Mouse (Mus musculus): Measurements from ENCODE around the gene Emsy. TPM values are rescaled to one million over a fixed set of nuclear protein-coding genes. Genes with fewer than 3 reads are reported as not detected.
A peak's percentile ranks its signal among the peaks of the same experiment; 100 is the strongest.

The Emsy gene
- total and polyA plus RNA-seq, 3 experiments = 12.3 to 25.2 (median 14.6) TPM

DNA sequence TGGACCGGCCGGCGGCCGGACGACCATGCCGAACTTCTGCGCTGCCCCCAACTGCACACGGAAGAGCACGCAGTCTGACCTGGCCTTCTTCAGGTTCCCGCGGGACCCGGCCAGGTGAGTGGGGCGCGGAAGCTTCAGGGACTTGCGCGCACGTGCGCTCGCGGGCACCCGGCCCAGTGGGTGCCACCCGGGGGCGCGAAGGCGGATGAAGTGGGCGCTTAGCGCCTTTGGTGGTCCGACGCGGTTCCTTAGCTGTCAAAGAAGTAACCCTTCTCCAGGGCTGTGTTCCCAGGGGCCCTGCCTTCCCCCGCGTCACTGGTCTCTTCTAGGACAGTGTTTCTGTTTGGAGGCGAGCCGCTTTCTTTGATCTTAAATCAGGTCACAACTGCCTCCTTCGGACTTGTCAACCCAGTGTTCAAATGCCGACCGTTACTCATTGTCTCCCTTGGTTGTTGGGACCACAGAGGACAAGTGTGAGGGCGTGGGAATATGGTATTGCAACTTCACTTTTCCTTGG is 46.8 kb upstream of the Emsy start:
- Histone ChIP-seq H3K9me3 (replicated peaks; ENCODE audit: low read length) (no peaks in the 10 kb centered on the region), H3K4me2 (ENCODE audit: insufficient read depth, low read depth, poor library complexity, severe bottlenecking) (peak overlapping the region; percentile 99), H3K36me3 (replicated peaks in 1 of 2; ENCODE audit: control insufficient read depth in 1 of 2, insufficient read depth in 1 of 2, low read length in 1 of 2) (peaks cover 0 to 5% of the 10 kb centered on the region in 2 experiments), H3K9ac (ENCODE audit: insufficient read depth, low read depth) (peak overlapping the region; percentile 72), H3K4me3 (replicated peaks in 1 of 3; ENCODE audit: low read depth in 2 of 3, low read length in 2 of 3, poor library complexity in 1 of 3) (peak overlapping the region; percentile 86 to 97 (median 86)), H3K27ac (ENCODE audit: insufficient read depth, low read depth) (peak overlapping the region; percentile 58), H3K27me3 (replicated peaks) (no peaks in the 10 kb centered on the region), H3K4me1 (ENCODE audit: control insufficient read depth in 1 of 2, insufficient read depth in 2 of 2) (peaks cover 0 to 25% of the 10 kb centered on the region in 2 experiments; a peak in 1 of 4 replicates), H3K79me2 (replicated peaks; ENCODE audit: control insufficient read depth, extremely low read depth, insufficient read depth, poor library complexity, severe bottlenecking) (peaks cover 38% of the 10 kb centered on the region)
- in situ Hi-C loops (cut with MboI; ENCODE audit: low pct_ligation_motif_present, low pct_unique_long_range_greater_than_20kb, low sequenced_read_pairs) = no loop called here
- peak; percentile 34 for DNase-seq (ENCODE audit: extremely low read depth)
- TF ChIP-seq CTCF (conservative IDR thresholded peaks at IDR 0.05 in 1 of 2, IDR thresholded peaks at IDR 0.05 in 1 of 2; ENCODE audit: low read depth in 2 of 2, low read length in 2 of 2) = no peak
- TF ChIP-seq MXI1 (IDR thresholded peaks at IDR 0.05; ENCODE audit: low read depth, low read length) = peak; percentile 73; the same call in 1 of the 2 replicates
- TF ChIP-seq SIN3A (IDR thresholded peaks at IDR 0.05; ENCODE audit: low read length) = 0 out of 2 replicates have a peak, but pooled peaks have one; percentile 46
- TF ChIP-seq E2F4 (IDR thresholded peaks at IDR 0.05; ENCODE audit: insufficient replicate concordance, low read depth, low read length) = no peak
- TF ChIP-seq MAX (IDR thresholded peaks at IDR 0.05; ENCODE audit: low read length) = 0 out of 2 replicates have a peak, but pooled peaks have one; percentile 36
- TF ChIP-seq BHLHE40 (IDR thresholded peaks at IDR 0.05; ENCODE audit: low read depth, low read length) = peak; percentile 88
- dilution Hi-C loops (cut with MboI; ENCODE audit: extremely low pct_ligation_motif_present, extremely low pct_unique_long_range_greater_than_20kb, low sequenced_read_pairs) = no loop called here

DNA sequence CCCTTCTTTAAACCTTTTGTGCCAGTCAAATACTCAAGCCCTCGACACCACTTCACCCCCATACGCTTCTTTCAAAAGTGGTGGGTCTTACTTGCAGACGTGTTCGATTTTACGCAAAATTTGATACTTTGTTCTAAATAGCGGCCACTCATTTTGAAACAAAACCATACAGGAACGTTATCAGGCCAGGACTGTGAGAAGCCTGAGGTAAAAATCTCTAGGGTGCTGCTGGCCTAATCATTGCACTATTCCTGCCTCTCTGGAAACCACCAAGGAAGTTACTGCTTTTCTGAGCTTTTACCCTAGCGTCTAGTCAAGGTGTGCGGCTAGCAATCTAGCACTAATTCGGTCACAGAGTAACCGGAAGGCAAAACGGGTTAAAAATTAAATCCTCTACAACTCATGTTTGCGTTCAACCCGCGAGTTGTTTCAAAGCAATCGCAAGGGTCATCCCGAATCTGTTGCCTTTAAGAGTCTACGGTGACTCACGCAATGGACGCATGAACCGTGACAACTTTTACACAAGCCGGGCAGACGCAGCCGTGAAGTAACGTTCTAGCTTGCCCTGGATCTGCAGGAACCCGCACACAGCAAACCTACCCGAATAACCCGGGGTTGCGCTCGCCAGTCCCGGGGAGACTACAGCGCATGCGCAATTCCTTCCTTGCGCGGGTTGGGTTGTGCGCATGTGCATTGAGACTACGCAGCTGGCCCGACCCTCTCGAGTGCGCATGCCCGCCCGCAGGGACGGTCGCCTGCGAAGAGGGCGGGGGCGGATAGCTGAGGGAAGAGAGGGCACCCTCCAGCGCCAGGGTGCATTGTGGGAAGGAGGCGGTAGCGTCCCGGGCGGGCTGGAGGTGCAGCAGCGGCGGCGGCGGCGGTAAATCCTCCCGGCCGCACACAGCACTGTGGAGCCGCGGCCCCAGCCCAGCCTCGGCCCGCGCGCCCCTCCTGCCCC is 46.0 kb upstream of the Emsy start, which contains the start of gene Thap12:
Thap12 (plus strand) TSS at position 821 of the 958 bp plus-strand sequence.
- H3K36me3 ChIP-seq (replicated peaks in 1 of 2; ENCODE audit: control insufficient read depth in 1 of 2, insufficient read depth in 1 of 2, low read length in 1 of 2) = peaks cover 0 to 5% of the 10 kb centered on the region in 2 experiments
- no peak; the same call in 1 of the 2 replicates for TF ChIP-seq E2F4 (IDR thresholded peaks at IDR 0.05; ENCODE audit: insufficient replicate concordance, low read depth, low read length)
- no peak for TF ChIP-seq ETS1 (conservative IDR thresholded peaks at IDR 0.05; ENCODE audit: low read depth, low read length)
- TF ChIP-seq ZNF384 (IDR thresholded peaks at IDR 0.05; ENCODE audit: low read depth, low read length) = no peak
- peak; percentile 75 for TF ChIP-seq MAZ (IDR thresholded peaks at IDR 0.05; ENCODE audit: low read depth, low read length)
- TF ChIP-seq POLR2A (IDR thresholded peaks at IDR 0.05; ENCODE audit: low read depth, low read length) = peak; percentile 93
- TF ChIP-seq RCOR1 (conservative IDR thresholded peaks at IDR 0.05; ENCODE audit: low read depth, low read length) = no peak
- TF ChIP-seq ZMIZ1 (IDR thresholded peaks at IDR 0.05; ENCODE audit: low read depth, low read length) = peak; percentile 78
- peak; percentile 86; the same call in 1 of the 2 replicates for TF ChIP-seq CHD1 (IDR thresholded peaks at IDR 0.05; ENCODE audit: low read depth, low read length)
- TF ChIP-seq EP300 (IDR thresholded peaks at IDR 0.05; ENCODE audit: low read length) = 0 out of 2 replicates have a peak, but pooled peaks have one; percentile 12
- TF ChIP-seq USF2 (conservative IDR thresholded peaks at IDR 0.05; ENCODE audit: low read depth, low read length) = no peak
- no peak for TF ChIP-seq JUND (conservative IDR thresholded peaks at IDR 0.05; ENCODE audit: low read depth, low read length)
- no peak for TF ChIP-seq JUN (IDR thresholded peaks at IDR 0.05; ENCODE audit: insufficient read depth, low read depth, low read length)
- TF ChIP-seq TBP (conservative IDR thresholded peaks at IDR 0.05; ENCODE audit: low read depth, low read length) = peak; percentile 81
- TF ChIP-seq MXI1 (IDR thresholded peaks at IDR 0.05; ENCODE audit: low read depth, low read length) = peak; percentile 78
- peak; percentile 81 for TF ChIP-seq POLR2AphosphoS2 (IDR thresholded peaks at IDR 0.05; ENCODE audit: low read depth, low read length)
- TF ChIP-seq HCFC1 (IDR thresholded peaks at IDR 0.05; ENCODE audit: low read depth, low read length) = peak; percentile 78
- TF ChIP-seq NELFE (IDR thresholded peaks at IDR 0.05; ENCODE audit: low read depth, low read length) = peak; percentile 92
- no peak for TF ChIP-seq CHD2 (IDR thresholded peaks at IDR 0.05; ENCODE audit: low read length)
- no peak; the same call in 1 of the 2 replicates for TF ChIP-seq MEF2A (IDR thresholded peaks at IDR 0.05; ENCODE audit: borderline replicate concordance, low read depth, low read length)
- peak; percentile 98 for TF ChIP-seq NRF1 (IDR thresholded peaks at IDR 0.05; ENCODE audit: low read depth, low read length)
- TF ChIP-seq SMC3 (IDR thresholded peaks at IDR 0.05; ENCODE audit: low read depth, low read length) = no peak
- no peak for TF ChIP-seq PAX5 (IDR thresholded peaks at IDR 0.05; ENCODE audit: low read length)
- no peak for TF ChIP-seq ZC3H11A (IDR thresholded peaks at IDR 0.05; ENCODE audit: low read depth, low read length)
- TF ChIP-seq CTCF (conservative IDR thresholded peaks at IDR 0.05 in 1 of 2, IDR thresholded peaks at IDR 0.05 in 1 of 2; ENCODE audit: low read depth in 2 of 2, low read length in 2 of 2) = peak in 1 of 2 experiments; percentile 67; a peak in 2 of 4 replicates
- no peak for TF ChIP-seq ZKSCAN1 (IDR thresholded peaks at IDR 0.05; ENCODE audit: borderline replicate concordance, low read depth, low read length)
- TF ChIP-seq UBTF (IDR thresholded peaks at IDR 0.05; ENCODE audit: low read depth, low read length) = peak; percentile 44; the same call in 1 of the 2 replicates

More for the DNA sequence above, 46.0 kb upstream of the Emsy start, which contains the start of gene Thap12:
- Histone ChIP-seq H3K4me2 (ENCODE audit: insufficient read depth, low read depth, poor library complexity, severe bottlenecking) (peak within 1 kb of the TSS; percentile 99), H3K9me3 (replicated peaks; ENCODE audit: low read length) (no peaks in the 10 kb centered on the region), H3K9ac (ENCODE audit: insufficient read depth, low read depth) (peak within 1 kb of the TSS; percentile 72), H3K4me3 (replicated peaks in 1 of 3; ENCODE audit: low read depth in 2 of 3, low read length in 2 of 3, poor library complexity in 1 of 3) (peak within 1 kb of the TSS; percentile 86 to 97 (median 86)), H3K27me3 (replicated peaks) (no peaks in the 10 kb centered on the region), H3K4me1 (ENCODE audit: control insufficient read depth in 1 of 2, insufficient read depth in 2 of 2) (peaks cover 2 to 29% of the 10 kb centered on the region in 2 experiments; a peak in 1 of 4 replicates), H3K79me2 (replicated peaks; ENCODE audit: control insufficient read depth, extremely low read depth, insufficient read depth, poor library complexity, severe bottlenecking) (peaks cover 38% of the 10 kb centered on the region), H3K27ac (ENCODE audit: insufficient read depth, low read depth) (peak within 1 kb of the TSS; percentile 77)
- in situ Hi-C loops (cut with MboI; ENCODE audit: low pct_ligation_motif_present, low pct_unique_long_range_greater_than_20kb, low sequenced_read_pairs) = no loop called here
- peak; percentile 98 for DNase-seq (ENCODE audit: extremely low read depth)
- dilution Hi-C loops (cut with MboI; ENCODE audit: extremely low pct_ligation_motif_present, extremely low pct_unique_long_range_greater_than_20kb, low sequenced_read_pairs) = no loop called here

Measured in CH12.LX (cell line).